Mouse (Mus musculus) mouse embryonic stem cell (cell line): ENCODE measurements around the gene Syt17.
"Not testable (repeated sequence)": the region's sequence is repeated elsewhere in the genome, so short reads cannot be mapped to it uniquely, and the experiment has no call there.

ENCODE experiments used
- in situ Hi-C, 2 experiments: fragments of 300-500 bp; cut with MboI; formaldehyde crosslinking; loops; 1 replicate in 1 of 2; 3 replicates in 1 of 2; pipeline ENCODE4 v1.14.3; 2019 to 2020; ENCODE audit warnings: low sequenced_read_pairs in 2 of 2, low pct_unique_long_range_greater_than_20kb in 1 of 2, mixed read lengths in 1 of 2; ENCODE audit not compliant: unreplicated experiment in 1 of 2

Gene Syt17

DNA sequence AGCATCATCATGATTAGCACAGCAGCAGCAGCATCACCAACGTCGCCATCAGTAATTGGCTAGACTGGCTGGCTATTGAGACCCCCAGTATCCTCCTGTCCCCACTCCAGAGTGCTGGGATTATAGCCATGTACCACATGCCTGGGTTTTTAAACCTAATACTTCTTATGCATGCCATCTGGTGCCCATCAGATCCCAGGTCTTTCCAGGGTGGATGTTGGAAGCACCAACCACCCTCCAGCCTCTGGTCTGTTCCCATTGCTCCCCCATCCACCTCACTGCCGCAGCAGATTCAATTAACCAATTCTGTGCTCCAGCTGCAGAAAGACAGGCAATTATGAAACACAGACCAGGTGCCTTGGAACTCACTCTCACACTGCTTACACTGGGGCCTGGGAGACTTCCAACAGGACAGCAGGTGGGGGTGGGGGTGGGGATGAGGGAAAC, 45.4 kb downstream of the Syt17 start:
- in situ Hi-C loops: loop anchor here (10.0 to 25.0 kb wide), 2 partner anchors 98 to 315 kb away; no protein-coding TSS in a partner anchor

DNA sequence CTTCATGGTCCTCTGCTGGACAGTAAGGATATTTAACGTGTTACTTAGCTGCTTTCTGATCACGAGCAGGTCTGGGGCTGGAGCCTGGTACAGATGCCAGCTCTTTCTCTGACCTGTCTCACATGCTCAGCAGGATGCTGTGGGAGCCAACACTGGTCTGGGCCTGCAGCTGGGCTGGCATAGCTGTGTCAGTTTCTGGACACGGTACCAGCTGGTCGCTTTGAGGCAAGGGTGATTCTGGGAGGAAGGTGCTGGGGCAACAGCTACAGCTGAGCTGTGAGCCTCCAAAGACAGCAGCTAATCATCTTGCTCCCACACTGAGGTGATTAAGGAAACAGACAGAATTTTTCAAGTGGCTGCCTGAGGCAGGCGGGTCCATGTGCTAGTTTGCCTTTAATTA, 46.1 kb downstream of the Syt17 start:
- in situ Hi-C loops: loop anchor here (10.0 to 25.0 kb wide), 2 partner anchors 97 to 315 kb away; no protein-coding TSS in a partner anchor

DNA sequence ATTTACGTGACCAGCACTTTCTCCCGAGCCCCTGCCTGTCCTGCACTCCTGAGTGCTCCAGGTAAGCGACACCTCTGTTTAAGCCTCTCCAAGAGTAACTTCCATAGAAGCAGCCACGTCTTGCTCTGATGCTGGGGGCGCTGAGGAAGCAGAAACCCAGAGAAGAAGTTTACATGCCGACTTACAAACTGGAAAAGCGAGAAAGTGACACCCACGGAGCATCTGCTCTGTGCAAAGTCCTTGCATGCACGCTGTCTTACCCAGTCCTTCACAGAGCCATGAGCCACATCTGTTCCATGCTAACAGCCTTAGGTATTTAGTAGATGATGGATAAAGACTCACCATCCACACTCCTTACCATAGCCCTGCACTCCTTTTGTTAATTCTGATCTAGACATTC, 48.3 kb downstream of the Syt17 start:
- in situ Hi-C loops: loop anchor here (10.0 to 25.0 kb wide), 2 partner anchors 95 to 312 kb away; no protein-coding TSS in a partner anchor

DNA sequence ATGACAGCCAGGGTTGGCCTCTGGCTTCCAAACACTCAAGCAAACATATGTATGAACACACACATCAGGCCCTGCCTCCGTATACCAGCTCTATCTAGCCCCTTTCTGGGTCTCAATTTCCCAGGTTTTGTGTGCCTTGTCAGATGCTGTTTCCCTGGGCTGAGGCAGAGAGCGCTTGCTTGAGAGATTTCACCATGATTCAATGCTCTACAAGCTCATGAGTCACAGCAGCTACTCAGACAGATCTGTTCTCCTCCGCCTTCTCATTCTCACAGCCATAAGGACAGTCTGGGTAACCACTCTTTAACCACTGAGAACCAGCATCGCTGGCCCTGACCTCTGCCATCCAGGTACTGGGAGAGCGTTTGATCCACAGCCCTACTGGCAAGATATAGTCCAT, 57.3 kb downstream of the Syt17 start:
- in situ Hi-C loops: no loop called here

DNA sequence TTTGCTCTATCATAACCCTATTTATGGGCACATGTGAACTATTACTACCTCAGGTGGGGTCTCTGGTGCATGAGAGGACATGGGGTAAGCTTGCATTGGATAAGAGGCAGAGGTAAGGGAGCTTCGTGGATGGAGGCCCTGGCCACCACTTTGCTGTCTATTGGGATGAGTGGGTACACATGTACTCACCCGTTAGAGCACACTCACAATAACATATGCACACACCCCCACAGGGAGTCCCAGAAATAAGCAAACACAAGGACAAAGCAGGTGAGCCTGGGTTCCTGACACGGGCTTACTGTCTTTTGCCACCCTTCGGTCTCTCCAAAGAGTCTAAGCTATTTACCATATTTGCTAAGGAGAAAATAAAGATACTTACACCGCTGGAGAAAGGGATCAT, 67.0 kb downstream of the Syt17 start:
- in situ Hi-C loops: no loop called here

DNA sequence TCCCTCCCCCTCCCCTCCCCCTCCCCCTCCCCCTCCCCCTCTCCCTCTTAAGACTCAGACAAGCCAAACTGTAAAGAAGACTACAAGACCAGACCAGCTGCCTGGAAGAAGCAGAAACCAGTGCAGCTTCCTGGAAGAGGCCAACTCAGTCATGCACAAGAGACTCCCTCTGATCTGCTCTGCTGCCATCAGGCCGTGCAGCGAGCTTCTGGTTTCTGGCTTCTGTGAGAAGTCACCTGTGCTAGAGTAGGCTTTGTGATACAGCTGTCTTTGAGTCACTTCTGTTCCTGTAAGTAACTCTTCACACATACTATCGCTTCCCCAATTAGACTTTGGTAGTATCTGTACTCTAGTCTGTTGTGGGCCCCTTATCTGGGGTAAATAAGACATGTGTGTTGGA, 68.0 kb downstream of the Syt17 start:
- in situ Hi-C loops: no loop called here

DNA sequence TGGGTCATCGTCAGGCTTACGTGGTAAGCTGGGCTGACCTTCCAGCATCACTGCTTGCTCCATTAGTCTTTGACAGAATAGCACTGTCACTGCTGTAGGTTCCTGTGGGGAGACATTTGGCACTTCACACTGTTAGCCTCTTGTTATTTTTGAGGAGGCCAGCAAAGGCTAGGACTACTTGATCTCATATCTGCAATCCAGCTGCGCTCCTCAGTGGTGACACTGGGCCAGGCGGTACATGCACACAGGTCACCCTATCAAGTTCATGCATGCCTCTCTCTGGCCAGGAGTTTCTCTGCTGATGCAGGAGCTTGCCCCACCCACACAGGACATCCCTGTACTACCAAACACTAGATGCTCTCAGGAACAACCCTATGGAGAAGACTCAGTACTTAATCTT, 71.4 kb downstream of the Syt17 start:
- in situ Hi-C loops: no loop called here

DNA sequence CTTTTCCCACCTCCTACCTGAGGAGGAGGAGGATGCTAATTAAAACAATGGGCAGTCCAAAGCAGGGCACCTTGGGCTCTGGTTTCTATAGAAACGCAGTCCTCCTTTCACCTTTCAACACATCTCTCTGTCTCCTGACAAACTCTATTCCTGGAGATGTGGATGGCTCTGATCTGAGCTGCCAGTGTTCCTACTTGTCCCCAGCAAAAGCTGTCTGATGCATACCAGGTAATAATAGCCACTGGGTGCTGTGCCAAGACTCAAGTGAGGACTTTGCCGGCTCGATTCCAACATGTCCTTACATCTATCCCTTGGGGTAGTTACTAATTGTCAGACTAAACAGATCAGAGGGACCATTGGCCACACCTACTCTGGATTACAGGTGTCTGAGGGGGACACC, 72.7 kb downstream of the Syt17 start:
- in situ Hi-C loops: no loop called here

DNA sequence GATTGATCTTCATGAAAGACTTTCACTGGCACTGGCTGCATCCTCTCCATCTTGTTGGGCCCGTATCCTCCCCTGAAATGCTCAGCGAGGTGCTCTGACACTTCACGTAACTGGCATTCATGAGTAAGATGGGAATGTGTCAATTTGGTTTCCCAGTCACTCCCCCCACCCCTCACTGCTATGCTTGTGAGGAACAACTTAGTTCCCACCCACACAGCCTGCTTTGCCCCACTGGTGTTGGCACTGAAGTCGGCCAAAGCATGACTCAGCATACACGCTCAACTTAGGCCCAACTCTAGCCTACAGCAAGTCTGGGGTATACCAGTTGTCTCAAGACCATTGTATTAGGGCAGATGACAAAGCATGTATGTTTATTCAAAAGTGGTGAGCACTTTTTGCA, 76.7 kb downstream of the Syt17 start:
- in situ Hi-C loops: no loop called here

DNA sequence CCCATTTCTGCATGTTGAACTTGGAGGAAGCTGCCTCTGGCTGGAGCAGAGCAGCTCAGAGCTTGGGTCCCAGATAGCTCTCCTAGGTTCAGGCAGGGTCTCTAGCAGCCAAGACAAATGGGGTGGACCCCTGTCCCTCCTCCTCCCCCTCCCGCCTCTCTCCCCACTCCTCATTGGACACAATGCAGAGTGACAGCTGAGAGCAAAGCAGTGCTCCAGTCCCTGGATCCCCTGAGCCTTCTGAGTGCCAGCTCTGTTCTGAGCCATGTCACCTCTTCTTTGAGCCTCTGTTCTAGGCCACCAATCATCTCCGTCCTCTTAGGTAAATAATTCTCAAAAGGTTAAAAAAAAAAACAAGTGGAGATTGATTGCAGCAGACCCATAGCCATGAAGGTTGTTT, 78.3 kb downstream of the Syt17 start:
- in situ Hi-C loops: no loop called here

DNA sequence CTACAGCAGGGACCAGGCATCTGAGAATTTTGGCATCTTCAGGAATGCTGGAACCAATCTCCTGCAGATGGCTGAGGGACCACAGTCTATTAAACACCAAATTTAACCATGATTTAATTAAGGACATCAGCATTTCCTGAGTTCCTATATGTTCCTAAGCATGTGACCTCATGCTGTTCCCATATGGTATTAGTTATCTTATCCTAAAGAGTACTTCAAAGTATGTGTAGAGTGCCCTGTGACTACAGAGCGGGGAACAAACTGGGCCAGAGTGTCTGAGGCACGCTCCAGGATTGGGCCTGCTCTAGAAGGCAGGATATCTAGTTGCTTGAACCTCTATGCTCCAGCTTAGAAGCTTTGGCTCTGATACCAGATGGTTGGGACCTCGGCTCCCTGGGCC, 82.1 kb downstream of the Syt17 start:
- in situ Hi-C loops: no loop called here

DNA sequence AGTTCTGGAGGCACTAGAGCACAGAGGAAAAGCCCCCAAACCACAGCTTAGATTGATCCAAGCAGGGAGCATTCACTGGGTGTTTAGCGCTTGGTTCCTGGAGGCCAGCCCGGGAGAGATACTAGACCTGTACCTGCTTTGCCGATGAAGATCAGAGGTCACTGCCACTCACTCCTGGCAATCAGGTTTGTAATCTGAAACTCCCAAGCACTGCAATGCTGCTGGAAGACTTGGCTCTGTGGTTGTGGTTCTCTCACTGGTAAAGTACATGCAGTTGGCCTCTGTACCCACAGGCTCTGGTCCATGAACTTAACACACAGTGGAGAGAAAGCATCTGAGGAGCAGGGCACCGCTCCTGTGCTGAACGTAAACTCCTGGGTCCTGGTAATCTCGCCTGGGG, 82.8 kb downstream of the Syt17 start:
- in situ Hi-C loops: no loop called here

DNA sequence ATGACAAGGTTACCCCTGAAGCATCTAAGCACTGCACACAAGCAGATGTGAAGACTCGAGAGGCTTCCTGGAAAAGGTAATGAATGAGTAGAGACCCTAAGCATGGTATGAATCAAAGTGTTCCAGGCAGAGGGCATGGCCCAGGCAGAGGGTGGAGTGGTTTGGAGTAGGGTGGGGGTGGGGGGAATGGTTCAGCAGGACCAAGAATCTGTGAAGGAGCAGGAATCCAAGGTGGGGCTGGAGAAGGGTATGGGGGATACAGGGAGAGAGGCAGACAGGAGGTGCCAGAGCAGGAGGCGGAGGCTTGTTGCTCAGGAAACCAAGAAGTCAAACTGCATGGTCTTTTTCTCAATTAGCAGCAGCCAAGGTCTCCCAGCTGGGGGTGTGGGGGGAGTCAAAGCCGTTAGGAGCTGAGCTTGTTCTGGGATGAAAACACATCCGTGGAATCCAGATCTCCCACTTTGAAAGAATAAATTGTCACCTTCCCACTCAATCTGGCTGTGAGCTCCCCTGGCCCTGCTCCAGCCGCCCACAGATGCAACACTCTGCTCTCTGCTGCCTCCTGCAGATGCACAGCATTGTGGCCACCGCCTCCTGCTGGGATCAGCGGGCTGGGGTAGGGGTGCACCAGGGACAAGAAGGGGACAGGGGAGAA, 83.5 kb downstream of the Syt17 start:
- in situ Hi-C loops: no loop called here

DNA sequence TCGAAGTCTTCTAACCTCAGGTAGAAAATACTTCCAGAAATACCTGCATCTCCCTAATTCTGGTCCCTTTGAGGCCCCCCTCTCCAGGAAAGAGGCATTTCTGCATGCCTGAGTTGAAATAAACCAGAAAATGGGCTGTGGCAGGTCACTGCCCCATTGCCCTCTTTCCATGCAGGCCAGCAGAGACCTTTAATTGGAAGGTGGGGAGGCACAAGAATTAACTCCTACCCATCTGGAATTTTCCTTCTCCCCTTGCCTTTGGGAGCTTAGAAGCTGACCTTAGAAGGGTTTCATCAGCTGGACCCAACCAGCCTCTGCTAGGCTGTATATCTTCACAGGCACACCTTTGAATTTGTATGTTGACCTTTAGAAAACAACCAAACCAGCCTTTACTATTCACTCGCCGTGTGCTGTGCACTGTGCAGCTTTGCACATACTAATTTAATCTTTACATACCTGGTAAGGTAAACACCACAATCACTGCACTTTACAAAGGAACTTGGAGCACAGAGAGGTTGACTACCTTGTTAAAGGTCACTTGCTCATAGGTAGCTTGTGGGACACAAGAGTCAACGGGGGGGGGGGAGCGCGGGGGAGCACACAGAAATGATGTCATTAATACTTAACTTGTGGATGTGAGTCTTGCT, 84.3 kb downstream of the Syt17 start:
- in situ Hi-C loops: no loop called here

DNA sequence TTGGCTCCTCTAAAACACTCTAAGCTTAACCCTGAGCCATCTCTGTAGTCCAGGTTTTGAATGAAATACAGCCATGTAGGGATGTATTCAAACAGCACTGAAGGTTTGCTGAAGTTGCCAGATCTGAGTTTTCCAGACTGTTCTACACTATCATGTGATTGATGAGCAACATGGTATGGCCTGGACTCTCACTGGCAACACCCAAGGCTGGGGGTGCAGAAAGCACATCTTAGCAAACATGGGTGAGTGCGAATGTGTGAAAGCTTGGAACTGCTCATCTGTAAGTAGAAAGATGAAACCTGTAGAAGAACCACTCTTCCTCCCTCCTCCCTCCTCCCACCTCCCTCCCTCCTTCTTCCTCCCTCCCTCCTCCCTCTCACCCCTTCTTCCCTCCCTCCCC, 85.1 kb downstream of the Syt17 start:
- in situ Hi-C loops: no loop called here

DNA sequence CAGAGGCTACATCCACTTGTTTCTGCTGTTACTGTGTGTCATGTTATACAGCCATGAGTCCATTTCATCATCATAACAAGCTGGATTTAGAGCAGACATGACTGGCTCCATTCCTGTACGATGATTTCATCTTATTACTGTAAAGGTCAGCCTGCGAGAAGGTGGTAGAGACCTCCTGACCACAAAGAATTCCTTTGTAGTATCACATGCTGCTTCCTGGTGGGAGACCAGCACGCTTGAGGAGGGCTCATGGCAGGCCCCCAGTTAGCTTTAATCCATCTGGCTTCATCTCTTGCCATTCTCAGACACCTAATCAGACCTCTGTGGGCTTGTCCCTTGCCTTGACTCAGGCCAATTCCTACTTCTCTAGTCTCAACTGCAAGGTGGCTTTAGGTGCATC, 85.8 kb downstream of the Syt17 start:
- in situ Hi-C loops: no loop called here

DNA sequence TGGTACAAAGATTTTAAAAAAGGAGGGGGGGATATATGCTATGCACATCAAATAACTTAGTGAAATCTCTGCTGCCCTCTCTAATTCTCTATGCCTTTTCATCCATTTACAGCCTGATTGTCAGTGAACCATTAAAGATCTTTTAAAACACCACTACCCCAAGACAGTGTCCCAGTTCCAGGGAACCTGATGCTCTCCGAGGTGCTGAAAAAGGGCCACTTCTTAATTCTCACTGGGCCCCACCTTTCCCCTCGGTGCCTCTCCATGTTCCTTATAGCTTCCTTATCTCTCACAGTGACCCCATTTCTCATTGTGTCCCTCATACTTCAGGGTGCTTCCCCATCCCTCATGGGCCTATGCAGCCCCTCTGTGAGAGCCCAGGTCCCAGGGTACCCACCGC, 89.0 kb downstream of the Syt17 start:
- in situ Hi-C loops: no loop called here

DNA sequence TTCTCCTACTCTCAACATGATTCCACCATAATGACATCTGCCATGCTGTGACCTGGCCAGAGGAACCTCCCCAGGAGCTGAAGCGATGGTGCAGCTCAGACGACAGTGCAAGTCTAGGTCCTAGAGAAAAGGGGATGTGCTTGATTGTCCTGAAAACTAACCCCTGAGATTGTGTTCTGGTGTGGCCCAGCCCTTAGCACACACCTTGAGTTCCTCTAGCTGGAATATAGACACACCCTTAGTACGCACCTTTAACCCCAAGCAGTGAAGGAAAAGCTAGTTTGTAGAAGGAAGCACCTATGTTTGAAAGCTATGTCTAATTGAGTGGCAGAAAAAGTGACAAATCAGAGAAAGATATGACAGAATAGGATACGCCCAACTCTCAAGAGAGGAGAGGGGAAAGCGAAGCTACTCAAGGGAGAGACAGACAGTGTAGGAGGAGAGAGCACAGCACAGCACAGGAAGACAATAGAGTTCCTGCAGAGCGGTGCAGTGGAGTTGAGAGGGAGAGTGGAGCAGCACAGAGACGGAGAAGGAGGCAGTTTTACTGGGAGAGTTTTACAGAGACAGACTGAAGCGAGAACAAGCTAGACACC, 91.5 kb downstream of the Syt17 start:
- in situ Hi-C loops: not testable (repeated sequence)

DNA sequence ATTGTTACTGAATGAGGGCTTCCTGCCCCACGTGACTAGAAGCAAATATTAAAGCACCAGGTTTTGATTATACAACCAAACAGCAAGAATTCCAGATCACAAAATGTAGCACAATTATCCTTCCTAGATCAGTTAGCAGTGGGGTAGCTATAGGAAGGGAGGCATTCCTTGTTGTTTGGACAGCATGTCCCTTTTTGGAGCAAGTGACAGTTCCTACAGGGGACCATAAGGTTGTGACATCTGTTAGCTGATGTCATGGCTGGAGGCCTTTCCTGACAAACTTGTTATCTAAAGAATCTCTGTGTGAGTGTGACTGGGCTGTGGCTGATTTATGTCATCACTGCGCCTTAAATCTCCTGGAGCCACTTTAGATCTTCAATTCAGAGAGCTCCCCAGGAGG, 97.2 kb downstream of the Syt17 start:
- in situ Hi-C loops: no loop called here

DNA sequence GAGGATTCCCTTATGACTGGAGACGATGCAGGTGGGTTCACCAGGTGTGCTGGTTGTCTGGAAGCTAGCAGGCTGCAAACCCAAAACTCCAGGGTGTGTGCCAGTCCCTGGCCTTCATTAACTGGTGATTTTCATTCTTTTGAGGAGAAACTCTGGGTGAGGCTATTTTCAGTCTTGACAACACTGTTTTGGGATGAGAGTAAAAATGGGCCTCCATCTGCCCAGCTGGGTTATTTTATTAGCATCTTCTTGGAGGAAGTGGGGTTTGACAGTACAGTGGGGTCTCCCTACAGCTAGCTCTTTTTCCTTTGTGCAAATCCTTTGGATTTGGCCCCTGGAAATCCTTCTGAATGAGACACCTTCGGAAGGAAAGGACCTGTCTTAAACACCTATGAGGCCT, 101.1 kb downstream of the Syt17 start:
- in situ Hi-C loops: no loop called here
